Mouse (Mus musculus) MEL (cell line): ENCODE data around the gene Dmrta2. TPM values are rescaled to one million over a fixed set of nuclear protein-coding genes. Genes with fewer than 3 reads are reported as not detected.

Experiments used
- DNase-seq: peaks from one replicate; pipeline ENCODE4 v3.0.0; 2011; ENCODE audit warnings: low read depth, low spot score
- H3K27ac ChIP-seq: 2 replicates; pipeline ENCODE4 v1.5.1; 2012; ENCODE audit warnings: low read depth, mild to moderate bottlenecking, control low read depth, low read length, moderate library complexity; ENCODE audit not compliant: control insufficient read depth
- H3K27me3 ChIP-seq, 2 experiments: fragments of 150-350 bp in 1 of 2; sonication (generic) in 1 of 2; 2 replicates each; pipeline ENCODE4 v1.6.1; 2012; ENCODE audit warnings: low read length in 2 of 2, mild to moderate bottlenecking in 2 of 2, improper control_type of control experiment in 1 of 2, moderate library complexity in 1 of 2; ENCODE audit not compliant: insufficient read depth in 2 of 2, control insufficient read depth in 1 of 2
- H3K36me3 ChIP-seq, 2 experiments: 2 replicates each; pipeline ENCODE4 v1.6.1; 2012 to 2014; ENCODE audit warnings: low read length in 2 of 2, improper control_type of control experiment in 1 of 2, inconsistent platforms in 1 of 2, mild to moderate bottlenecking in 1 of 2; ENCODE audit not compliant: insufficient read depth in 2 of 2, control insufficient read depth in 1 of 2
- H3K4me1 ChIP-seq, 2 experiments: fragments of 150-350 bp in 1 of 2; sonication (generic) in 1 of 2; 2 replicates each; pipeline ENCODE4 v1.6.1; 2012; ENCODE audit warnings: low read length in 2 of 2, improper control_type of control experiment in 1 of 2, mild to moderate bottlenecking in 1 of 2; ENCODE audit not compliant: insufficient read depth in 2 of 2, control insufficient read depth in 1 of 2
- H3K4me3 ChIP-seq, 2 experiments: fragments of 150-350 bp in 1 of 2; sonication (generic) in 1 of 2; 2 replicates each; pipeline ENCODE4 v1.5.1; 2012; ENCODE audit warnings: low read depth in 2 of 2, low read length in 2 of 2, mild to moderate bottlenecking in 2 of 2, moderate library complexity in 2 of 2, control low read depth in 1 of 2, improper control_type of control experiment in 1 of 2; ENCODE audit not compliant: control insufficient read depth in 1 of 2, insufficient read depth in 1 of 2
- H3K79me2 ChIP-seq: 2 replicates; pipeline ENCODE4 v1.6.1; 2012; ENCODE audit warnings: mild to moderate bottlenecking, low read length, moderate library complexity; ENCODE audit not compliant: control insufficient read depth, poor library complexity, insufficient read depth
- H3K9ac ChIP-seq: 2 replicates; pipeline ENCODE4 v1.6.1; 2012; ENCODE audit warnings: low read depth, mild to moderate bottlenecking, control low read depth, low read length, moderate library complexity; ENCODE audit not compliant: control insufficient read depth, poor library complexity, severe bottlenecking
- H3K9me3 ChIP-seq: fragments of 150-350 bp; sonication (generic); replicated peaks from 2 replicates; pipeline ENCODE4 v1.6.1; 2012; ENCODE audit warnings: mild to moderate bottlenecking, low read length, improper control_type of control experiment, moderate library complexity; ENCODE audit not compliant: insufficient read depth
- CTCF ChIP-seq, 3 experiments: IDR thresholded peaks in 2 of 3; conservative IDR thresholded peaks in 1 of 3; 2 replicates each; pipeline ENCODE4 v1.5.1; 2011 to 2012; ENCODE audit warnings: low read length in 3 of 3, low read depth in 2 of 3, mild to moderate bottlenecking in 2 of 3, improper control_type of control experiment in 1 of 3, inconsistent platforms in 1 of 3, mixed read lengths in 1 of 3, moderate library complexity in 1 of 3; ENCODE audit not compliant: control insufficient read depth in 1 of 3, insufficient read depth in 1 of 3, poor library complexity in 1 of 3, severe bottlenecking in 1 of 3
- EP300 ChIP-seq, 2 experiments: IDR thresholded peaks; 2 replicates each; pipeline ENCODE4 v1.6.1; 2011; ENCODE audit warnings: improper control_type of control experiment in 2 of 2, low read length in 2 of 2, low read depth in 1 of 2, mild to moderate bottlenecking in 1 of 2
- HCFC1 ChIP-seq: IDR thresholded peaks from 2 replicates; pipeline ENCODE4 v1.6.1; 2012; ENCODE audit warnings: low read depth, mild to moderate bottlenecking, inconsistent platforms, low read length, improper control_type of control experiment, moderate library complexity
- MAFK ChIP-seq: IDR thresholded peaks from 2 replicates; pipeline ENCODE4 v1.6.1; 2011; ENCODE audit warnings: low read depth, mild to moderate bottlenecking, low read length, improper control_type of control experiment, borderline replicate concordance
- MAX ChIP-seq: IDR thresholded peaks from 2 replicates; pipeline ENCODE4 v1.6.1; 2011; ENCODE audit warnings: low read length, improper control_type of control experiment
- MAZ ChIP-seq: IDR thresholded peaks from 2 replicates; pipeline ENCODE4 v1.6.1; 2012; ENCODE audit warnings: low read depth, mild to moderate bottlenecking, inconsistent platforms, low read length, improper control_type of control experiment
- MXI1 ChIP-seq: IDR thresholded peaks from 2 replicates; pipeline ENCODE4 v1.6.1; 2011; ENCODE audit warnings: mild to moderate bottlenecking, low read depth, low read length, improper control_type of control experiment
- MYB ChIP-seq: IDR thresholded peaks from 2 replicates; pipeline ENCODE4 v1.6.1; 2011; ENCODE audit warnings: mild to moderate bottlenecking, low read depth, low read length, improper control_type of control experiment
- POLR2AphosphoS5 ChIP-seq: IDR thresholded peaks from 2 replicates; pipeline ENCODE4 v1.6.1; 2012; ENCODE audit warnings: low read depth, borderline replicate concordance, mild to moderate bottlenecking, inconsistent platforms, low read length, moderate library complexity, mixed read lengths
- SIN3A ChIP-seq: IDR thresholded peaks from 2 replicates; pipeline ENCODE4 v1.6.1; 2012; ENCODE audit warnings: low read length, improper control_type of control experiment, inconsistent platforms
- TAL1 ChIP-seq: IDR thresholded peaks from 2 replicates; pipeline ENCODE4 v1.6.1; 2012; ENCODE audit warnings: mild to moderate bottlenecking, inconsistent platforms, low read length, moderate library complexity, mixed read lengths
- polyA plus RNA-seq, 2 experiments: library from polyadenylated mRNA; stranded (reverse) in 1 of 2; unstranded in 1 of 2; fragments of >175 nt in 1 of 2; fragments of >200 nt in 1 of 2; gene quantifications; 2 replicates each; pipeline versions ENCODE4 v1.2.1 to v1.2.4; 2012; ENCODE audit warnings: low replicate concordance in 2 of 2, low read depth in 1 of 2; ENCODE audit not compliant: insufficient read length in 2 of 2, insufficient read depth in 1 of 2, missing spikeins in 1 of 2
- total RNA-seq: library from RNA; depleted of rRNA; stranded (reverse); fragments of 300-350 nt; gene quantifications from 2 replicates; pipeline ENCODE4 v1.2.3, GENCODE M21; 2012

Gene Dmrta2
- total and polyA plus RNA-seq, 3 experiments, result 0.08 to 0.11 TPM; not detected in 1

DNA sequence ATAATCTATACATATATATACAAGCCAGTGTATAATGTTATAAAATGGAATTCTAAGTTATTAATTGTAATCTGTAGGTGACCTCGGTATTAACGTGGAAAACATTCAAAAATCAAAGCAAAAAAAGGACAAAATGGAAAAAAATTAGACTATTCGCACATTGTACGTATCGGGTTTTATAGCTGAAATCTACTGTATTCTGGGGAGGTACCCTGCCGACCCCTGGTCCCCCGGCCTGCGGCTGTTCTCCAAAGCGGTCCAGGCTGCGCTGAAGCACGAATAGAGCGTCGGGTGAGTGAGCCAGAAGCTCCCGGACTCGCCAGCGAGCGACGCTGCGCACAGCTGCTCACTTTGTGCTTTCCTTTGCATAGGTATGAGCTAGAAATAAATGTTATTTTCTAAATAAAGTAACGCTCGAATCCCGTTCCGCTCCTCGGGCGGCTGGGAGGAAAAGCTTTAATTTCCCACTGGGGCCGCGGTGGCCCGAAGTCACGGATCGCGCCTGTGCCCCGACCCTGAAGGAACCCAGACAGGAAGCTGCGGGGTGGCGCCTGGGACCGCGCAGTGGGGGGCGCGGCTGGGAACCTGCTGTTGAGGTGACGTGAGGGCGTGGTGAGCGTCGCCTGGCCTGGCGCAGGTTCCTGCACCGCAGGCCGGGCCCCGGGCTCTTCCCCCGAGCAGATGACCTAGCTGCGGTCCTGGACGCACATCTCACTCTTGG lies 5.6 kb downstream of the Dmrta2 start:
- H3K9ac ChIP-seq, result no peak overlapping the region
- DNase-seq, result no peak
- no peaks in the 10 kb centered on the region for H3K4me1 ChIP-seq
- no peak for TF ChIP-seq TAL1
- no peak for TF ChIP-seq MYB
- no peak for TF ChIP-seq CTCF (IDR thresholded peaks at IDR 0.05 in 2 of 3, conservative IDR thresholded peaks at IDR 0.05 in 1 of 3; ENCODE audit: control insufficient read depth in 1 of 3, insufficient read depth in 1 of 3, low read depth in 2 of 3, low read length in 3 of 3, poor library complexity in 1 of 3, severe bottlenecking in 1 of 3)
- TF ChIP-seq MAX, result no peak
- no peak for TF ChIP-seq SIN3A
- no peak for TF ChIP-seq HCFC1
- TF ChIP-seq MAFK, result no peak
- no peak for TF ChIP-seq EP300 (IDR thresholded peaks at IDR 0.05; ENCODE audit: low read depth in 1 of 2, low read length in 2 of 2)
- TF ChIP-seq MXI1, result no peak
- no peak overlapping the region for H3K4me3 ChIP-seq
- no peaks in the 10 kb centered on the region for H3K9me3 ChIP-seq
- no peaks in the 10 kb centered on the region for H3K36me3 ChIP-seq
- H3K27ac ChIP-seq, result no peak overlapping the region
- no peaks in the 10 kb centered on the region for H3K27me3 ChIP-seq
- no peaks in the 10 kb centered on the region for H3K79me2 ChIP-seq

- Histone ChIP-seq H3K9ac (no peak overlapping the region), H3K36me3 (no peaks in the 10 kb centered on the region), H3K4me1 (no peaks in the 10 kb centered on the region), H3K27me3 (no peaks in the 10 kb centered on the region), H3K27ac (no peak overlapping the region), H3K4me3 (no peak overlapping the region), H3K9me3 (no peaks in the 10 kb centered on the region), H3K79me2 (no peaks in the 10 kb centered on the region)
- TF ChIP-seq MAX (no peak), MAZ (no peak)
- no peak for DNase-seq
Observed at GRCm38 (mm10) chr4:109984011-109984411, 6.2 kb downstream of the Dmrta2 start.

DNA sequence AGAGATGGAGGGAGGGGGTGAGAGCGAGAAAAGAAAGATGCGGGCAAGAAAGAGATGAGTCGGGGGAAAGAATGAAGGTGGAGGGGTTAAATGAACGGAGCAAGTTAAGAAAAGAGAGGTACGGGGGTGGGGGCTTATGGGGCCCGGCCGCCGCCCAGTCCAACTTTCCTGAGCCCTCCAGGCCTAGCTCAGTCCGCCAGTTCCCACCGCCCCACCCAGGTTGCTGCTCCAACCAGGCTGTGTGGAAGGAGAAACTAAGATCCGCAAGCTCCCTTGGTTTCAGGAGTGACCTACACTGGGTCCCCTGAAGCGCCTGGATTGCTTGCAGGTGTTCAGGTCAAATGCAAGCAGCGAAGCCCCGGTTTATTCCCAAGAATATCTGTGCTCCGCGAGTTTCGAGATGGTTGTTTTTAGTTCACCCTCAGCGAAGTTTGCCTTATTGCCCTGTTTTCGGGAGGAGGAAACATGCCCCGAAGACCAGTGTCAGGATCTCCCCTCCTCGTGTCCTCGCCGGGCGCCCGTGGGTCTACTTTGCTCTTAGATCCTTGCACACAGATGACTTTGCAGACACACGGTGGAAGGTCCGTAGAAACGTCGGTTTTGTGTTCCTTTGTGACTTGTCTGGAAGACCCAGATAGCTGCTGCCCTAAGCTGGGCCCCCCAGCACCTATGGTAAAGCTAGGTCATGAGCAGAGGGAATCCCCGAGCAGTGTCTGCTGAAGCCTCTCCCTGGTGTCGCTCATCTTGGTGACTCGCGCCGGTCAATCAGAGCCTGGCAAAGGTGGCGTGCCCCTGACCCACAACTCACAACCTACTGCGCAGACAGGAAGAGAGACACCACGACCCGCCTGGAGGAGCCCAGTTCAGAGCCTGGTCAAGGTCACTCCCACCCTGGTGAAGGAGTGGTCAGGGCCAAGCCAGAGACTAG lies 6.9 kb downstream of the Dmrta2 start:
- Histone ChIP-seq H3K36me3 (no peaks in the 10 kb centered on the region), H3K9ac (no peak overlapping the region), H3K27me3 (no peaks in the 10 kb centered on the region), H3K27ac (no peak overlapping the region), H3K9me3 (no peaks in the 10 kb centered on the region), H3K4me3 (no peak overlapping the region), H3K4me1 (no peaks in the 10 kb centered on the region), H3K79me2 (no peaks in the 10 kb centered on the region)
- TF ChIP-seq POLR2AphosphoS5, result no peak
- no peak for DNase-seq
